Mouse (Mus musculus) liver, embryonic 14.5 days (tissue): ENCODE results near the gene Get4. TPM values are rescaled to one million over a fixed set of nuclear protein-coding genes. Genes with fewer than 3 reads are reported as not detected.

Source experiments
- ATAC-seq: fragments of 200-750 bp; cut with Nextera tagmentation; 2 replicates; pipeline ENCODE4 v1.8.0; 2017; ENCODE audit warnings: moderate number of reproducible peaks, mild to moderate bottlenecking, moderate library complexity; ENCODE audit not compliant: insufficient read depth
- DNase-seq, 3 experiments: peaks; one replicate each; pipeline ENCODE4 v3.0.0-alpha.2; 2012 to 2013; ENCODE audit warnings: low read depth in 3 of 3, low spot score in 3 of 3
- H3K27ac ChIP-seq: fragments of 300-500 bp; sonication (generic); 2 replicates; pipeline ENCODE4 v1.5.1; 2014; ENCODE audit warnings: moderate library complexity, mild to moderate bottlenecking, control low read depth, inconsistent platforms
- H3K27me3 ChIP-seq: fragments of 300-500 bp; sonication (generic); 2 replicates; pipeline ENCODE4 v1.6.1; 2014; ENCODE audit warnings: mild to moderate bottlenecking, low read length, moderate library complexity; ENCODE audit not compliant: control insufficient read depth, insufficient read depth
- H3K36me3 ChIP-seq: fragments of 300-500 bp; sonication (generic); replicated peaks from 2 replicates; pipeline ENCODE4 v1.6.1; 2014; ENCODE audit warnings: low read depth; ENCODE audit not compliant: control insufficient read depth, insufficient read depth
- H3K4me1 ChIP-seq, 2 experiments: fragments of 200-500 bp in 1 of 2; fragments of 300-500 bp in 1 of 2; sonication (generic) in 1 of 2; replicated peaks; 2 replicates each; pipeline ENCODE4 v1.6.1; 2012 to 2014; ENCODE audit warnings: antibody characterized with exemption in 1 of 2, inconsistent platforms in 1 of 2, low read length in 1 of 2; ENCODE audit not compliant: control insufficient read depth in 2 of 2, insufficient read depth in 2 of 2
- H3K4me2 ChIP-seq: fragments of 300-500 bp; sonication (generic); 2 replicates; pipeline ENCODE4 v1.6.1; 2014; ENCODE audit warnings: low read depth, mild to moderate bottlenecking, control low read depth, moderate library complexity
- H3K4me3 ChIP-seq, 2 experiments: fragments of 200-500 bp in 1 of 2; fragments of 300-500 bp in 1 of 2; sonication (generic) in 1 of 2; 2 replicates each; pipeline ENCODE4 v1.5.1; 2012 to 2014; ENCODE audit warnings: low read depth in 2 of 2, low read length in 2 of 2, mild to moderate bottlenecking in 2 of 2, control low read depth in 1 of 2, inconsistent platforms in 1 of 2, moderate library complexity in 1 of 2; ENCODE audit not compliant: insufficient read depth in 1 of 2
- H3K9ac ChIP-seq: fragments of 300-500 bp; sonication (generic); replicated peaks from 2 replicates; pipeline ENCODE4 v1.6.1; 2014; ENCODE audit warnings: mild to moderate bottlenecking, control low read depth, moderate library complexity
- H3K9me3 ChIP-seq: fragments of 300-500 bp; sonication (generic); 2 replicates; pipeline ENCODE4 v1.6.1; 2016; ENCODE audit warnings: low read length, mixed read lengths; ENCODE audit not compliant: control insufficient read depth
- CTCF ChIP-seq: IDR thresholded peaks from 2 replicates; pipeline ENCODE4 v1.5.1; 2016; ENCODE audit warnings: antibody characterized with exemption, low read depth, control low read depth
- EP300 ChIP-seq: IDR thresholded peaks from 2 replicates; pipeline ENCODE4 v1.6.1; 2016; ENCODE audit warnings: antibody characterized with exemption, low read depth
- WGBS: fragments of 180-500 bp; shearing (Covaris S2); extraction: QIAGEN DNeasy Blood & Tissue Kit; methylation state at CpG from one replicate; pipeline ENCODE4 v1.1.7; 2014; ENCODE audit not compliant: insufficient replicate concordance; 5-methylcytosine and 5-hydroxymethylcytosine counted together
- polyA plus RNA-seq, 2 experiments: library from polyadenylated mRNA; depleted of rRNA in 1 of 2; stranded (reverse) in 1 of 2; unstranded in 1 of 2; fragments of >200 nt; fragmentation: Nextera tagmentation in 1 of 2; extraction: Ambion mirVana in 1 of 2; gene quantifications; 2 replicates each; pipeline versions ENCODE4 v1.2.1 to v1.2.3; 2012 to 2014

The Get4 gene
- polyA plus RNA-seq, 2 experiments: 56.8 to 107 TPM

DNA sequence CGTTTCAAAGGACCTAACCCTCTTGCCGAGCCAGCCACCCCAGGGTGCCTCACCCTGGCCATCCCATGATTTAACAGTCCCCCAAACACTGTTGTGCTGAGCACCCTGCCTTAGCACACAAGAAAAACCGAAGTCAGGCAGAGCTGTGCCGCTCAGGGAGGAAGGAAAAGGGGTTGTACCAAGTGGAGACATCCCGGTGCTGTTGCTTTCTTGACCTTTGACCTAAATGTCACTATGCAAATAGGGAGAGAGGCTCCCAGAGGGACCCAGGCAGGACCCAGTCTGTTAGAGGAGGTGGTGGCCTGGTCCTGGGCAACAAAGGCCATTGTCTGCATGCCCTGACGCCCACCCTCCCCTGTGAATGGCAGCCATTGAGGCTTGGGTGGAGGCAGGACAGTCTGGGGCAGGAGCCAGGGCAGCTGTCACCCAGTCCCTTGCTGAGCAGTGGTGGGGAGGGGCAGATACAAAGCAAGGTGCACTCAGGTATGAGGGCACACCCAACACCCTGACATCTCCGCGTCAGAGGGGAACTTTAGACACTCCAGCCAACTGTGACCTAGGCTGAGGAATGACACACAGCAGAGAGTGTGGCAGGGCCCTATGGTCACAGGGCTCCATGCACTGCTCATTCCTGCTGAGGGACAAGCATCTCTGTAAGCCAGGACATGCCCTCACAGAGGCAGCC, 33.4 kb downstream of the Get4 start:
- no peak overlapping the region for H3K4me3 ChIP-seq
- no peaks in the 10 kb centered on the region for H3K27me3 ChIP-seq
- H3K27ac ChIP-seq: no peak overlapping the region
- ATAC-seq (no peak), DNase-seq (no peak)
- no peak overlapping the region for H3K4me2 ChIP-seq
- no peaks in the 10 kb centered on the region for H3K36me3 ChIP-seq
- peaks cover 2 to 26% of the 10 kb centered on the region in 2 experiments for H3K4me1 ChIP-seq
- no peak for TF ChIP-seq EP300
- no peak for TF ChIP-seq CTCF
- 36% methylated on average over 8 of the region's 8 CpGs for WGBS
- H3K9ac ChIP-seq: no peak overlapping the region
- no peaks in the 10 kb centered on the region for H3K9me3 ChIP-seq

DNA sequence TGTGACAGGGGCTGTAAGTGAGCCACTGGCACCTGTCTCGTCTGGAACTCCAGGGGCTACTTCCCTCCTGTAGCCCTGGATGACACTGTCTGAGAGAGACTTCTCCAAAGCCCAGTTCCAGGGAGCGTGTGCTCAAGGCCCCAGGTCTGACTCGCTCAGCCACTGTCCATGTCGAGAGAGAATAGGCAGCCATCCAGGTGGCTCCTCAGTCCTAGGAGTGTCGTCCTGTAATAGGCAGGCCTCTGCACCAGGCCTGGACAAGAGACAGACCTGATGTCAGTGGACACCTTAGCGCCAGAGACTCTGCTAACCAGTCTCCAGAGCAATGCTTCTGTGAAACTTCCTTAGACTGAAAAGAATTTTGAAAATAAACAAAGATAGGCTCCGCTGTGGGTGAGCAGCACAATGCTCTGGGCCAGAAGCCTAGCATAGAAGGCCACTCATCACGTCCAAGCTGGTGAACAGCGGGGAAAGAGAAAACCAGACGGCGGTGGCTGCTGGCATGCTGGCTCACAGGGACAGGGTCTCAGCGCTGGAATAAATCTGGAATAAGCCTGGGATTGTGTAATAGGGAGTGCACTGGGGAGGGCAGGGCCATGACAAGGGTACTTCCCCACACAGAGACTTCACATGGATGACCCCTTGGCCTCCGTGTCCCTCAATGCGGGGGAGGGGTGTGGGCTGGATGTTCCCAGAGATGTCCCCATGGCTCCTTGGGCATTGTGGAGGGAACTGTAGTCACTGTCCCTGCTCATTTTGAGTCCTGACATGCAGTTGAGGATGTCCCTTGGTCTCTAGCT, 34.2 kb downstream of the Get4 start:
- ATAC-seq: peak; percentile 17; the same call in 1 of the 2 replicates

DNA sequence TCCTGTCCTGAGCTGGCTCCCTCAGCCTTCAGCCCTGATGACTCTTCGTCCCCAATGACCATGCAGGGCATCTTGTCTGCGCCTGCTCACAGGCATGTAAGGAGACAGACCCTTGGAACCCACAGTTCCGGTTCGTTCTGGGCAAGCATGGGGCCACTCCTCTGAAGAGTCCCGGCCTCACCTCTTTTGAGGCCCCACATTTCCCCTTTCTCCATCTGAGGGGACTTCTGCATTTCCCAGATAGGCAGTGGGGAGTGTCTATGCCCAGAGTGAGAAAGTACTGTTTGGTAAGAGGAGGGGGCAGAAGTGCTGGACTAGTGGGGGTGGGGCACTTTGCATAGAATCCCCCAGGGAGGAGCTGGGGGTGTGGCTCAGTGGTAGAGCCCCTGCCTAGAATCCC, 35.0 kb downstream of the Get4 start:
- Histone ChIP-seq H3K4me2 (no peak overlapping the region; the same call in 1 of the 2 replicates), H3K27me3 (no peaks in the 10 kb centered on the region), H3K27ac (no peak overlapping the region), H3K9me3 (no peaks in the 10 kb centered on the region), H3K9ac (no peak overlapping the region), H3K4me1 (peaks cover 2 to 26% of the 10 kb centered on the region in 2 experiments), H3K4me3 (no peak overlapping the region), H3K36me3 (no peaks in the 10 kb centered on the region)
- peak; percentile 26 to 49 (median 38) for DNase-seq
- peak; percentile 68 for ATAC-seq
- WGBS: 10% methylated on average over 5 of the region's 5 CpGs
- TF ChIP-seq CTCF (no peak), EP300 (no peak)

More for the DNA sequence above, 34.2 kb downstream of the Get4 start:
- DNase-seq: no peak
- Histone ChIP-seq H3K27me3 (no peaks in the 10 kb centered on the region), H3K9ac (no peak overlapping the region), H3K36me3 (no peaks in the 10 kb centered on the region), H3K9me3 (no peaks in the 10 kb centered on the region), H3K27ac (no peak overlapping the region), H3K4me1 (peaks cover 2 to 26% of the 10 kb centered on the region in 2 experiments), H3K4me3 (no peak overlapping the region), H3K4me2 (no peak overlapping the region)
- TF ChIP-seq EP300: no peak
- no peak for TF ChIP-seq CTCF
- 53% methylated on average over 14 of the region's 14 CpGs for WGBS

GRCm38 (mm10) chr5:139287787-139288186, 35.7 kb downstream of the Get4 start:
- no peaks in the 10 kb centered on the region for H3K27me3 ChIP-seq
- H3K4me3 ChIP-seq: no peak overlapping the region
- no peak overlapping the region; the same call in 1 of the 2 replicates for H3K27ac ChIP-seq
- no peaks in the 10 kb centered on the region for H3K9me3 ChIP-seq
- no peak overlapping the region for H3K9ac ChIP-seq
- DNase-seq (no peak), ATAC-seq (no peak)
- H3K36me3 ChIP-seq: no peaks in the 10 kb centered on the region
- H3K4me1 ChIP-seq: peaks cover 2 to 26% of the 10 kb centered on the region in 2 experiments
- no peak overlapping the region for H3K4me2 ChIP-seq
- WGBS: 49% methylated on average over 4 of the region's 4 CpGs
- TF ChIP-seq EP300 (no peak), CTCF (no peak)

GRCm38 (mm10) chr5:139288591-139288990, 36.5 kb downstream of the Get4 start:
- H3K9me3 ChIP-seq: no peaks in the 10 kb centered on the region
- H3K4me2 ChIP-seq: no peak overlapping the region
- no peak for TF ChIP-seq EP300
- no peak for TF ChIP-seq CTCF
- ATAC-seq (no peak), DNase-seq (no peak)
- H3K27ac ChIP-seq: no peak overlapping the region
- H3K36me3 ChIP-seq: no peaks in the 10 kb centered on the region
- H3K4me1 ChIP-seq: peaks cover 2 to 26% of the 10 kb centered on the region in 2 experiments
- H3K27me3 ChIP-seq: no peaks in the 10 kb centered on the region
- 73% methylated on average over 4 of the region's 4 CpGs for WGBS
- no peak overlapping the region for H3K4me3 ChIP-seq
- no peak overlapping the region for H3K9ac ChIP-seq
